Mouse (Mus musculus): Measurements from ENCODE around the gene Fam124b. TPM values are rescaled to one million over a fixed set of nuclear protein-coding genes. Genes with fewer than 3 reads are reported as not detected.

Fam124b gene
- polyA plus RNA-seq, 1 experiment from 2014 or later: 1.1 TPM

DNA sequence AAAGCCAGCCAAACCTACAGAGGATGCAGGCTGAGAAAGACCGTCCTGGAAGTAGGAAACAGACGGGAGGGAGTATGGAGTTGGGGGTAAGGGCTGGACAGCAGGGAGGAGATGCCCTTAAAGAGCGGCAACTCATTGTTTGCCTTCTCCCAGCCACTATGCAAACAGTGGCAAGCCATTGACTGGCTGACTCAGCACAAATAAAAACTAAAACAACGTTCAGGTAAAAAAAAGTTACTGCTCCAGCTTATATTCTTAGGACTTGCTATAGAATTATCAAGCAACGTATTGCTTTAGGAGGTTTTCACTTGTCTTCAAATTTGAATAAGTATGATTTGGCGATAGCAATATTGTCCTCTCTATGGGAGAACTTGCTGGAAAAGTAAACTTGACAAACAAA lies 55.3 kb downstream of the Fam124b start:
- no peak overlapping the region for H3K27ac ChIP-seq
- no peaks in the 10 kb centered on the region for H3K27me3 ChIP-seq (ENCODE audit: low read depth, poor library complexity, severe bottlenecking)
- DNase-seq (ENCODE audit: low spot score): no peak
- H3K4me3 ChIP-seq: no peak overlapping the region
- no peaks in the 10 kb centered on the region for H3K4me1 ChIP-seq
- no peaks in the 10 kb centered on the region for H3K36me3 ChIP-seq
- WGBS: 67% methylated on average over 6 of the region's 6 CpGs
- no peaks in the 10 kb centered on the region for H3K9me3 ChIP-seq (replicated peaks)

DNA sequence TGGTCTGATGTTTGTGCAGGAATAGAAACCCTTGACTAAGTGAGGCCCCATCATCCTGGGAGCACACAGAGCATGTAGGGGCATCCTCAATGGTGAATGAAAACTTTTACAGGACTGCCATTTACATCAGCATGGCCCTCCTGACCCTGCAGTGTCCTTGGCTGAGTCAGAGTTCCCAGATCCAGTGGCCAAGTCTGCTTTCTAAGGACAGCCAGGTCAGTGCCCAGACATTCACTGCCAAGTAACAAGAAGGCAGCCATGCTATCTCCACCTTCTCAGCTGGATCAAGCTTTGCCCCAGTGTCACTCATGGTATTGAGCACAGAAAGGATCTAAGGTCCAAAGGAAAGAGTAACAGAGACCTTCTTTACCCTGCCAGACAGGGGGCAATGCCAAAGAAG lies 58.7 kb downstream of the Fam124b start:
- H3K9me3 ChIP-seq (replicated peaks): no peaks in the 10 kb centered on the region
- H3K4me1 ChIP-seq: no peaks in the 10 kb centered on the region
- no peak overlapping the region for H3K4me3 ChIP-seq
- no peak overlapping the region for H3K27ac ChIP-seq
- H3K27me3 ChIP-seq (ENCODE audit: low read depth, poor library complexity, severe bottlenecking): no peaks in the 10 kb centered on the region
- peak; percentile 9 for DNase-seq (ENCODE audit: low spot score)
- no peaks in the 10 kb centered on the region for H3K36me3 ChIP-seq

DNA sequence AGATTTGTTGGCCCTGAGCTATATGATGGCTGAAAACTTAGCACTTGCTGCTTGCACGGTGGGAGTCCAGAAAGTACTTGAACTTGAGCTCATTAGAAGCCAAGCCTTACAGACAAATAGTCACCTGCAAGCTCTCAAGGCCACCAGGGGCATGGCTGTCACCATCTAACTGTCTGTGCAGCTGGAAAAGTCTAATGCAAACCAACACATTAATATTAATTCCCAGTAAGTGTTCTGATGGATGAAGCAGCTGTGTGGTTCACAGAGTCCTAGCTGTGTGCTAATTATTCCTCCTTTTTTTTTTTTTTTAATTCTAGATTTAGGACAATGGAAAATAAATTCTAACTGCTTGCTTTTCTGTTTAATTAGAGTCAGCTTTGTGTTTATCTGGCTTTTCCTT lies 63.4 kb downstream of the Fam124b start:
- Histone ChIP-seq H3K9me3 (replicated peaks) (no peaks in the 10 kb centered on the region), H3K4me1 (no peaks in the 10 kb centered on the region), H3K4me3 (no peak overlapping the region), H3K27me3 (ENCODE audit: low read depth, poor library complexity, severe bottlenecking) (no peaks in the 10 kb centered on the region), H3K27ac (no peak overlapping the region), H3K36me3 (no peaks in the 10 kb centered on the region)
- peak; percentile 9 for DNase-seq (ENCODE audit: low spot score)
- 73% methylated on average over 1 of the region's 1 CpGs for WGBS

DNA sequence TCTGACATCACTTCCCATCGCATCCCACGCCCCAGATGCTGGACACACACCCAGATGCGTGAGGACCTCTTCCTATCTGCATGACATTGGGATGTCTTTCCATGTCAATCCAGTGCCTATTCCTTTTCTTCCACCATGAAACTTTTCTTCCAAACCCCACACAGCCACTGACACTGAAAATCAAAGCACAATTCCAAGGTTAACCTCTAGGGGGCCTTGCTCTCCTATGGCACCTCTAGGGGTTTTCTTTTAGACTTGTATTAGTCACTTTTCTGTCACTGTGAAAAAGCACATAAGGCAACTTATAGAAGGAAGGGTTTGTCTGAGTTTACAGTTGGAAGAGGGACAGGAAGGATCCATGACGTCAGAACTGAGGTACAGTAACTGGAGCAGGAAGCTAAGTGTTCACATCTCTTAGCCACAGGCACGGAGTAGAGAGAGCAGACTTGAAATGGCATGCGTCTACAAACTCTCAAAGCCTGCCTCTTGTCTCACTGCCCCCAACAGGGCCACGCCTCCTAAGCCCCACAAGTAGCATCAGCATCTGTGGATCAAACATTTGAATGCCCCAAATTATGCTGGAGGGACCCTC lies 65.1 kb downstream of the Fam124b start:
- Histone ChIP-seq H3K27ac (no peak overlapping the region), H3K27me3 (ENCODE audit: low read depth, poor library complexity, severe bottlenecking) (no peaks in the 10 kb centered on the region), H3K4me1 (no peaks in the 10 kb centered on the region), H3K36me3 (no peaks in the 10 kb centered on the region), H3K4me3 (no peak overlapping the region), H3K9me3 (replicated peaks) (no peaks in the 10 kb centered on the region)
- 87% methylated on average over 7 of the region's 7 CpGs for WGBS
- DNase-seq (ENCODE audit: low spot score): no peak

DNA sequence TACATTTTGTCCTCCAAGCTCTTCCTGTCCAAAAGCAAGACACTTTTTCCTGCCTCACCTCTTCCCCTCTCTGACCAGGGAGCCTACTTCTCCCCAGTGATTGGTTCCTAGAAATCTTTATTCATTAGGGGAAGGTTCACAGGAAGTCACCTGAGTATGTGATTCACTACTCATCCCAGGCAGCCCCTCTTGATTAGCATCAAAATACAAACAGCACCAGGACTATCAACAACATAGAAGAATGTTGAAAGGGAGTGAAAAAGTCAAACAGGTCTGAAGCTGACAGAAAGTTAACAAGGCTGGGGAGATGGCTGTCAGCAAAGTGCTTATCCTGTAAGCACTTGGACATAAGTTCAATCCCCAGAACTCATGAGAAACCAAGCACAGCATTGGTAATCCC lies 67.6 kb downstream of the Fam124b start:
- Histone ChIP-seq H3K36me3 (no peaks in the 10 kb centered on the region), H3K9me3 (replicated peaks) (0 out of 2 replicates have a peak, but pooled peaks cover 1% of the 10 kb centered on the region), H3K27ac (no peak overlapping the region), H3K4me3 (no peak overlapping the region), H3K27me3 (ENCODE audit: low read depth, poor library complexity, severe bottlenecking) (no peaks in the 10 kb centered on the region), H3K4me1 (no peaks in the 10 kb centered on the region)
- DNase-seq (ENCODE audit: low spot score): no peak

Other genes starting within 250 kb of the Fam124b start
- 31.7 and 33.7 TPM in 2 replicates for gene Cul3, start 122.0 kb upstream of the Fam124b start, polyA plus RNA-seq (2016; fragmentation: Nextera tagmentation; extraction: Ambion mirVana)
- not detected in 2 replicates for gene Gm45261, start 243.0 kb upstream of the Fam124b start, polyA plus RNA-seq (2016; fragmentation: Nextera tagmentation; extraction: Ambion mirVana)

Measured in limb, embryonic 10.5 days (tissue).